Mouse (Mus musculus) right cerebral cortex, postnatal 14 days (tissue): ENCODE measurements at regions not wholly inside any gene's neighbourhood (a gene's known extent, or its start where the extent isn't known, plus 50 kb on each side); places are given as distances from the start of the nearest gene placed in this dataset.

Experiments used
- DNase-seq: peaks from one replicate; pipeline ENCODE4 v3.0.0; 2022

DNA sequence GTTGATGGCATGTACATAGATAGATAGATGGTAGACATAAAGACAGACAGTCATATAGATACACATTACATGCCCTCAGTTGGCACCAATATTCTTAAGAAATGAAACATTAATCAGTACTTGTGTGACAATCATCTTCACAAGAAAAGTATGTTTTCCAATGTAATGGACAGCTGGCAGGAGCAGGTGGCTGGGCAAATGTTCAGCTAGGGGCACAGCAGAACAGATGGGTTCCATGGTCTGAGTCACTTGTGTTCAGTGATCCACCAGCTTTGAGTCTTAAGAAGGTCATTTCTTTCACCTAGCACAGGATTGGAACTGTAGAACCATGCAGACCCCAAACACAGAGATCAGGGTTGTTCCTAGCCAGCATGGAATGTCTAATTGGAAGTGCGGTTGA is 2631.2 kb upstream of the 5930422O12Rik start:
- no peak for DNase-seq

- DNase-seq = no peak
Measured at GRCm38 (mm10) chr8:30817028-30817427, 2611.5 kb upstream of the 5930422O12Rik start.

DNA sequence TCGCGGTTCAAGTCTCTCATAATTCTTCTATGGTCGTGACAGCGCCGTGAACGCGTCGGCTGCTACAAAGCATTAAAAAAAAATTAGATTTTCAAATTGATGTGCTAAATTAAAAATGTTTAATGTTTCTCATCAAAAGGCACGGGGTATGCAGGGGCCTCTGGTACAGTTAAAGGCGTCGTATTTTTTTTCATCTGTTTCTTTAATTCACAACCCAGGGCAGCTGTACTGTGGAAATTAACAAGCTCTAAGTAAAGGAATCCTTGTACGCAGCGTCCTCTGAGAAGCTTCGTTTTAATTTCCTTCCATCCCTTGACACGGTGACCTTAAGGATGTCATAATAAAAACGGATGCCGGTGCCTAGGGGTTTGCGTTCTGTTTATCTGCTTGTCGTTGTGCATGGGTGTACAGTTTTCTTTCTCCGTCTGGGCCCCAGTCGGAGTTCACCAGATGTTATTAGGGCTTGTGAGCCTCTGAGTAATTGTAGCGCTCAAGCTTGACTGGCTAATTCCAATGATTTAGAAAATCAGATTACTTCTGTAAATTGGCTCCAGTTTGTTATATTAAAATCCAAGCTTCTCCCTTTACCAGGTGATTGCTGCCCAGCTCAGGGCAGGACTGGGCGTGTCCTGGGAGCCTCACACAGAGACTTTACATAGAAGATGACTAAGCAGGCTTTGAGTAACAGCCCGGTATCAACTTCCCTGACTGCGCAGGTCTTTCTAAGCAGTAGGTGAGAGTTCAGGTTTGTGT is 2605.5 kb upstream of the 5930422O12Rik start:
- DNase-seq = no peak

DNA sequence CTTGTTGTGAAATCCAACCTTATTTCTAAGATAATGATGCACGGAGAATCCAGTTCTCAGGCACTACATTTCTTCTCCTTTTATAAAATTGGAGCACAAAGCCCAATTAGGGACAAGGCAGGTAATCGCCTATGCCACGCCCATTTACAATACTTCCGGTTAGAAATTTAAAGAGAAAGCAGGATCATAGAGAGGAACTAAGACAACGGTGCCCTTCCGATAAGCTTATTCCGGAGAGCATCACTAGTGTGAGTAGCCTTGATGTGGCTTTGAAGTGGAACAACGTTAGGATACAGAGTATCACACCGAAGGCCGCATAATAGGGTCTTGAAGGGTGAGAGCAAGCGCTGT is 2604.9 kb upstream of the 5930422O12Rik start:
- DNase-seq = no peak

DNA sequence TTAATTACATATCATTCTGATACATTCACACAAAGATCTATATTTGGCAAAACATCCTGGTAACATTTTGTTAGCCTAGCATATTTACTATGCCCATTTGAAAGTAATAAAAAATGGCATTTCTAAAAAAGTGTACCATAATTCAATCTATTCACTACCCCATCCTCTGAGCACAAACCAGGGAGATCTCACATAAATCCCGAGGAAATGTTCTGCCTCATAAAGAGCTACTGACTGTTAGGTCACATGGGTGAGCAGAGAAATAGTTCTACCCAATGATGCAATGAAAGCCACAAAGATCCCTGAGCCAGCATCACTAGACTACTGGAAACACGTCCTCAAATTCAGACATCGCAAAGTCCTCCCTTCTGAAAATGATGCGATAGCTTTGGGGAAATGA is 2602.5 kb upstream of the 5930422O12Rik start:
- no peak for DNase-seq

DNA sequence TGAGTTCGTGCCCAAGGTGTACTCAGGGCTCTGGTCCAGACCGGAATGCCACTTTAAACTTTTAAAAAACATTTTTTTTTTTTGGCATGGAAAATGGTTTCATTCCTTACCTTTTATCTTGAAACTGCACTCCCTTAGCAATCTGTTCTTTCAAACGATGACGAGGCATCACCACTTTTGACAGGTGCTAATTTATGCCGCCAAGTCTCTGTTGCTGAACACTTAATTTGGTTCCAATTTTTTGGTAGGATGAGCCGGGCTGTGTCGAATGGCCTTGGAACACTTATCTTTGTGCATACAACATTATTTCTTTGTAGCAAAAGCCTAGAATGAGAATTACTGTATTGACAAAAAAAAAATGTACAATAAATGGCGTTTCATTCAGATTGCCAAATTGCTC is 2590.5 kb upstream of the 5930422O12Rik start:
- no peak for DNase-seq

DNA sequence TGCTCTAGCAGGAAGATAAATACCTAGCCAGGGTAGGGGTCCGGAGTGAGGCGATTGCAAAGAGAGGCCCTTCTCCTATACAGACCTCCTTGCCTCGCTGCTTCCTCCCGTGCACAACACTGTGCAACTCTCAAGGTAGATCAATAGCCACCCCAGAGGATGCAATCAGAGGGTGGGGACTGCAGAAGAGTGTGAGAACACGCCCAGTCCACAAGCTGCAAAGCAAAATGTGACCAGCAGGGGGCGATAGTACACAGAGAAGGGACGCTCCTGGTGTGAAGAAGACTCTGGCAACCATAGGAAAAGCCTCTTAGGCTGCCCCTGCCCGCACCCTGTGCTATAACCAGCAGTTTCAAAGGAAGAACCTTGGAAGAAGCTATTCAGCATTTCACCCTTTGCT is 2588.4 kb upstream of the 5930422O12Rik start:
- peak; percentile 76 for DNase-seq

- DNase-seq = no peak
Measured at GRCm38 (mm10) chr8:30863017-30863416, 2565.5 kb upstream of the 5930422O12Rik start.

- no peak for DNase-seq
Measured at GRCm38 (mm10) chr8:30906044-30906695, 2522.3 kb upstream of the 5930422O12Rik start.

DNA sequence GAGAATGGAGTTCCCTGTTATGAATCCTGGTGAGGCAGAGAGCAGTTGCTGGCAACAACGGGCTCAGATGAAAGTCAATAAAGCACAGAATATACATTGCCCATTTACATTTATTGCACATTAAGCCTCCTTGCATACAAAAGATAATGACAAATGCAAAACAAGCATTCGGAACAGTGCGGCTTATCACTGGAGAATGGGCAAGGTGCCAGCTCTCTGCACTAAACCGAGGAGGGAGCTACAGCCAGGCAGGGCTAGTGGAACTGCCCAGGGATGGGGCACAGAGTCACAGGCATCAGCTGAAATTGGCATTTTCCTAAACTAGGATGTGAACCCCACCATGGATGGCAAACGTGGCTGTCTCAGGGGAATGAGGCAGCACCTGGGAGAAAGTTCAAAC is 2514.8 kb upstream of the 5930422O12Rik start:
- DNase-seq = peak; percentile 9

DNA sequence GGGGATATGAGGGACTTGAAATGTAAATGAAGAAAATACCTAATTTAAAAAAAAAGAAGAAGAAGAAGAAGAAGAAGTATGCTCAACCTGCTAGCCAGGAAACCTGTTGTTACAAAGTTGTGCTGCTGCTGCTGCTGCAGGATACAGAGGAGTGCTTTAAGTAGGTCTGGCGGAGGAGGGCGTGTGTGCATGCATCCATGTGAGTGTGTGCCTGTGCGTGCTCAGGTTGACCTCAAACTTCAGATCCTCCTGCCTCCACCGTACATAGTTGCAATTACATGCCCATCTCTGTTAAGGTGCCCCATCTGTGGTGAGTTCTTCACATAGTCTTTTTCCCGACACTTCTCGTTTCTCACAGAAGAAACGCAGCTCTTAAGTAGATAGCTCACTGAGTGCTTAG is 2513.4 kb upstream of the 5930422O12Rik start:
- DNase-seq = no peak

GRCm38 (mm10) chr8:30915601-30916171 is 2512.8 kb upstream of the 5930422O12Rik start:
- DNase-seq = peak; percentile 27

DNA sequence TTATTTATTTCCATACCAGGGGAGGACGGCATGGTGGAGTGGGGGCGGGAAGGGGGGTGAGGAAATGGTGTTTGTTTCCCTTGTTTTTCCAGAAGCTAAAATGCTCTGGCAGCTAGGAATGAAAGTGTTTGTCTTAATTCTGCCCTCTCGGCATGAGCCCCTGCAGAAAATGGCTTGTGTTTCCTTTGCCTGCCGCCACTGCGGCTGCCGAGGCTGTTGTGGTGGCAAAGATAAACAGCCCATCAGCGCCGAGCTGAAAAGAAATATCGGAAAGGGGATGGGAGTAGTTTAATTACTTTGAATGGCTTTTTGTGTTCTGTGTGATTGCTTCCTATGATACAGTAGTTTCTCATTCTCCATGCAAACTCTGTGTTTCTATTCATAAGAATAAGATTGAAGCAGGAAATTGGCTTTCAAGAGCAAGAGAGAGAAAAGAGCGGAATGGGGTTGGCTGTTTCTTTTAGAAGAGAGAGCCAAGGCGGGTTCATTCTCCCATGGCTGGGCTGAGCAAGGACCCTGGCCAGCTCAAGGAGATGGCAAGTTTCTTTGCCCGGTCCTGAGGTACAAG is 2512.2 kb upstream of the 5930422O12Rik start:
- DNase-seq = peak; percentile 11

GRCm38 (mm10) chr8:30921451-30921850 is 2507.1 kb upstream of the 5930422O12Rik start:
- DNase-seq = no peak

DNA sequence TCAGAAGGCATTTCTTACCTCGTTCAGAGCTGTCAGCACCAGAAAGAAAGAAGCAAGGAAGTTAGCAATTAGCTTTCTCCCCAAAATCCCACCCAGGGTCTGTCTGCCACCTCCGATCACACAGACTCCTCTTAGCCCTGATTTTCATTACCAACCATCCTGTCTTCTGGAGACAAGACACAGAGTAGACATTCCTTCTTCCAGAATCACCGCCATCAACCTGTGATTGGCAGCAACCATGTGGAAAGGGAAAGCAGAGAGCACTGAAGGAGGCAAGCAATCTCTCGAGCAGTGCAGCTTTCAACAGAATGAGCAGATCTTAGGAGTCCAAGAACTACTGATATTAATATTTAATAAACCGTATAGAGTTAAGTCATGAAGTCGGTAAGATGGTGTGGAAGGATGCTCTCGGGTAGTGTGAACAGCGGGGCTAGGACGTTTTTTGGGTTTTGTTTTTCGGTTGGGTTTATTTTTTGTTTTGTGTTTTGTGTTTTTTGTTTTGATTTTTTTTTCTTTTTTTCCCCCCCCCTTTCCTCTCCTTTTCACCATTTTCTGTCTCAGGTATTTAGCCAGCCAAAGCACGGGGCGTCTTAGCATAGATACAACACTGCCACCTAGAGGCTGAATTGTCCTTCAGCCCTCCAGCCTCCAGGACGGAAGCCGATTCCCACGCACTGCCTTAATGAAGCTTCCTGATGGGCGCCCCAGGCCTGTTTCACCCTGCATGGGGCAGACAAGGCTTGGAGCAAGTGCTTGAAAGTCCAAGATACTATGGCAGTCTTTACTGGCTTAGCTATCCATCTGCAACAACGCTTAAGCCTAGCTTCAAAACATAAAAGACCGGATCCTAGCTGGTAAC is 2505.0 kb upstream of the 5930422O12Rik start:
- peak; percentile 79 for DNase-seq

- DNase-seq = no peak
Measured at GRCm38 (mm10) chr8:30924160-30924534, 2504.4 kb upstream of the 5930422O12Rik start.

DNA sequence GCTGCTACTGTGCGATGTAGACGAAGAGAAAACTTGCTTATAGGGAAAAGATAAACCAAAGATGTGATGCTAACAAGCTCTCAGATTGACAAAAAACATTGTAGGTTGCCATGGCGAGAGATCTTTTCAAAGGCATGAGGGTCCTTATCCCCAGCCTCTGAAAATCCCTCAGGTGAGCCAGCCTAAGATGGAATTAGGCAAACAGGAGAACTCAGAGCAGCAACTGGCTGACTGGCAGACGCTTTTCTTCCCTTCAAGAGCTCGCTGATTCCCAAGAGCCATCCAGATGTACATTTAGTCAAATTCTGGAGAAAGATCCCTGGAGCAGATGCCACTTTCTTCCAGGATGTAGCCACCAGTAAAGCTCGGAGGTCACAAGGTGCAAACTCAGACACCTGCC is 2503.9 kb upstream of the 5930422O12Rik start:
- no peak for DNase-seq

GRCm38 (mm10) chr8:30937449-30938075 is 2490.9 kb upstream of the 5930422O12Rik start:
- no peak for DNase-seq

GRCm38 (mm10) chr8:30940901-30941300 is 2487.6 kb upstream of the 5930422O12Rik start:
- DNase-seq = no peak

- DNase-seq = no peak
Measured at GRCm38 (mm10) chr8:30941511-30942175, 2486.9 kb upstream of the 5930422O12Rik start.

DNA sequence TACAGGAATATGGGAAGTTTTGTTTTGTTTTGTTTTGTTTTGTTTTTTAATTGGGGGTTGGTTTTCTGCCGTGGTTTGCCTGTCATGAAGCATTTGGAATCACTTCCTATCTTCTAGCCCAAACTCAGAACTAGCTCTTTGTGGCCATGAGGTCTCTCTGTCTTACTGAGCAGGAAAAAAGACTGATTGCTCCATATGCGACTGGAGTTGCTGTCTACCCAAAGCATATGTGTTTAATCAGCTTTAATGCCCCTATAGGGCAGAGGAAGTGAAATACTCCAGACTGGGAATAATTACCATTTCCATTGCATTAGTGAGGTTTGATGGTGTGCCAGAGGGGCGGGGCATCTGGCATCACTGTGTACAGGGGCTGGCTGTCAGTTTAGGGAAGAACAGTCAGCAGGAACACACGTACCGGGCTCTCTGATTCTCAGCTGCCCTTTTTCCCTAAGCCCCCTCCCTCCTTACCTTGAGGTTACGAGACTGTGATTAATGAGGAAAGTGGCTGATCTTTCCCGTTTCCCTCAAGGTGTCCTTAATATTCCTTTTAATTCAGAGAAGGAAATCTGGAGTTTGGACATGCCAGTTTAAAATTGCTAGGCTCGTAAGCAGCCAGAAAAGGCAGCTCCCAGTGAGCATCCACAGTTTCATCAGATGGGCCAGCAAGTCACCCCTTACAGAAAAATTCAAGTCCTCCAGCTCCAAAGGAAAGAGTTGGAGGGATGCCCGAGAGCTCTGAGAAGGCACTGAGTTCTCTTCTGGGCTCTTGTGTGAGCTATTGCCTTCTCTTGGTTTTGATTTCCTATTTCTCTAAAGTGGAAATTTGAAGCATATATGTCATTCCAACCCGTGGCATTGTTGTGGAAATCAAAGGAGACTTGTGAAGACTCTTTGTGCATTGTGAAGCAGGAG is 2482.1 kb upstream of the 5930422O12Rik start:
- DNase-seq = no peak
